Mouse (Mus musculus) E14TG2a.4 (cell line): ENCODE measurements at regions not wholly inside any gene's neighbourhood (a gene's known extent, or its start where the extent isn't known, plus 50 kb on each side); places are given as distances from the start of the nearest gene placed in this dataset.

ENCODE experiments used
- CTCF ChIP-seq: conservative IDR thresholded peaks from 2 replicates; pipeline ENCODE4 v1.5.1; 2014; ENCODE audit warnings: low read length
- NANOG ChIP-seq: IDR thresholded peaks from 2 replicates; pipeline ENCODE4 v1.6.1; 2014; ENCODE audit warnings: borderline replicate concordance, low read length, mixed read lengths
- POU5F1 ChIP-seq: IDR thresholded peaks from 2 replicates; pipeline ENCODE4 v1.6.1; 2014; ENCODE audit warnings: low read length, borderline replicate concordance

GRCm38 (mm10) chr8:26895867-26896266 lies 81.3 kb upstream of the Zfp703 start:
- TF ChIP-seq CTCF = no peak
- TF ChIP-seq POU5F1 = no peak
- no peak for TF ChIP-seq NANOG
